Mouse (Mus musculus): ENCODE results near the gene Gm10591. TPM values are rescaled to one million over a fixed set of nuclear protein-coding genes. Genes with fewer than 3 reads are reported as not detected.

The Gm10591 gene
- not detected for polyA plus RNA-seq (2015; fragmentation: Illumina TruSeq; extraction: RNeasy Lipid Tissue Mini Kit (QIAGEN cat#74804); ENCODE audit: insufficient read depth, low replicate concordance)

GRCm38 (mm10) chr4:42611895-42612294, at the start of gene Gm10591:
Gene Gm10591 (plus strand): TSS chr4:42612195.

GRCm38 (mm10) chr4:42629419-42629818, 17.4 kb downstream of the Gm10591 start, which contains the start of gene Gm2564:
Gene Gm2564 (plus strand): TSS chr4:42629719.

GRCm38 (mm10) chr4:42654951-42655350, 43.0 kb downstream of the Gm10591 start, which contains the start of gene Ccl27b:
Gene Ccl27b (plus strand): TSS chr4:42655251.

GRCm38 (mm10) chr4:42661793-42662192, 49.8 kb downstream of the Gm10591 start, which contains the start of gene Il11ra2:
Gene Il11ra2 (minus strand): TSS chr4:42661893.

Other genes starting within 250 kb of the Gm10591 start
- not detected for gene Gm21586, start 172.8 kb upstream of the Gm10591 start, polyA plus RNA-seq (2015; fragmentation: Illumina TruSeq; extraction: RNeasy Lipid Tissue Mini Kit (QIAGEN cat#74804); ENCODE audit: insufficient read depth, low replicate concordance)
- gene Gm2163, start 145.4 kb upstream of the Gm10591 start, polyA plus RNA-seq (2015; fragmentation: Illumina TruSeq; extraction: RNeasy Lipid Tissue Mini Kit (QIAGEN cat#74804); ENCODE audit: insufficient read depth, low replicate concordance): 0.21 TPM
- gene Fam205a2, start 84.0 kb upstream of the Gm10591 start, polyA plus RNA-seq (2015; fragmentation: Illumina TruSeq; extraction: RNeasy Lipid Tissue Mini Kit (QIAGEN cat#74804); ENCODE audit: insufficient read depth, low replicate concordance): not detected
- gene Gm2564, start 17.5 kb downstream of the Gm10591 start, polyA plus RNA-seq (2015; fragmentation: Illumina TruSeq; extraction: RNeasy Lipid Tissue Mini Kit (QIAGEN cat#74804); ENCODE audit: insufficient read depth, low replicate concordance): 93.8 TPM
- gene Ccl27b, start 43.1 kb downstream of the Gm10591 start, polyA plus RNA-seq (2015; fragmentation: Illumina TruSeq; extraction: RNeasy Lipid Tissue Mini Kit (QIAGEN cat#74804); ENCODE audit: insufficient read depth, low replicate concordance): not detected
- gene Il11ra2, start 49.7 kb downstream of the Gm10591 start, polyA plus RNA-seq (2015; fragmentation: Illumina TruSeq; extraction: RNeasy Lipid Tissue Mini Kit (QIAGEN cat#74804); ENCODE audit: insufficient read depth, low replicate concordance): not detected
- not detected for gene 4930578G10Rik, start 123.3 kb downstream of the Gm10591 start, polyA plus RNA-seq (2015; fragmentation: Illumina TruSeq; extraction: RNeasy Lipid Tissue Mini Kit (QIAGEN cat#74804); ENCODE audit: insufficient read depth, low replicate concordance)
- gene Ccl19, start 144.4 kb downstream of the Gm10591 start, polyA plus RNA-seq (2015; fragmentation: Illumina TruSeq; extraction: RNeasy Lipid Tissue Mini Kit (QIAGEN cat#74804); ENCODE audit: insufficient read depth, low replicate concordance): 137 TPM
- 506 TPM for gene Ccl21a, start 161.8 kb downstream of the Gm10591 start, polyA plus RNA-seq (2015; fragmentation: Illumina TruSeq; extraction: RNeasy Lipid Tissue Mini Kit (QIAGEN cat#74804); ENCODE audit: insufficient read depth, low replicate concordance)
- 0.07 TPM for gene Fam205a1, start 241.7 kb downstream of the Gm10591 start, polyA plus RNA-seq (2015; fragmentation: Illumina TruSeq; extraction: RNeasy Lipid Tissue Mini Kit (QIAGEN cat#74804); ENCODE audit: insufficient read depth, low replicate concordance)
- not detected for gene Gm12394, start 244.6 kb downstream of the Gm10591 start, polyA plus RNA-seq (2015; fragmentation: Illumina TruSeq; extraction: RNeasy Lipid Tissue Mini Kit (QIAGEN cat#74804); ENCODE audit: insufficient read depth, low replicate concordance)

All from spleen, adult 10 weeks (tissue).